Mouse (Mus musculus): ENCODE measurements around the gene Atp8b5. TPM values are rescaled to one million over a fixed set of nuclear protein-coding genes. Genes with fewer than 3 reads are reported as not detected.

Gene Atp8b5
- polyA plus RNA-seq, 1 experiment from 2014 or later = 0.43 TPM

- peak overlapping the region; percentile 90 for H3K27ac ChIP-seq (ENCODE audit: low read depth, low read length)
These were observed 128.2 kb downstream of the Atp8b5 start for GRCm38 (mm10) chr4:43395147-43395546.

DNA sequence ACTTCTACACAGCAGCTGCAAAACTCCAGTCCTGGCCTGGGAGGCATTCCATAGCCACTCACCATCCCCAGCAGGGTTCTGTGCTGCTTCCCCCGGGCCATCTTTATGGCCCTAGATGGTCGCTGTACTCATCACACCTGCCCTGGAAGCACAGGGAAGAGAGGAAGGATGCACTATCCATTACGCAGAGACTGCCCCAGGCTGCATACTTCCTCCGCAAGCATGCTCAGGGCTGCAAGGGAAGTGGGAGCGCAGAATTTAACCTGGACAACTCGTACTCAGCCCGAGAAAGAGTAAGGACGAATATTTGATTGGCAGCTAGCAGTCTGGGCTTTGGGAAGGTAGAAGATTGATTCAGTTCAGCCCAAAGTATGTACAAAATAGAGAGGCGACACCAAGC lies 128.9 kb downstream of the Atp8b5 start:
- Histone ChIP-seq H3K9ac (ENCODE audit: low read depth, low read length) (no peak overlapping the region), H3K27me3 (ENCODE audit: control insufficient read depth, insufficient read depth, low read length) (no peaks in the 10 kb centered on the region), H3K4me1 (ENCODE audit: control insufficient read depth, insufficient read depth, low read length) (peaks cover 39% of the 10 kb centered on the region), H3K9me3 (ENCODE audit: control insufficient read depth, low read length) (no peaks in the 10 kb centered on the region), H3K27ac (ENCODE audit: low read depth, low read length) (no peak overlapping the region), H3K36me3 (ENCODE audit: control insufficient read depth, insufficient read depth, low read length) (no peaks in the 10 kb centered on the region), H3K4me2 (replicated peaks; ENCODE audit: low read depth, low read length) (no peak overlapping the region), H3K4me3 (ENCODE audit: low read length) (no peak overlapping the region)
- ATAC-seq (ENCODE audit: low FRiP score, low TSS enrichment) = no peak
- WGBS = 70% methylated on average over 9 of the region's 9 CpGs

More at GRCm38 (mm10) chr4:43395147-43395546, 128.2 kb downstream of the Atp8b5 start:
- ATAC-seq (ENCODE audit: low FRiP score, low TSS enrichment) = no peak
- Histone ChIP-seq H3K9ac (ENCODE audit: low read depth, low read length) (peak overlapping the region; percentile 23; the same call in 1 of the 2 replicates), H3K4me1 (ENCODE audit: control insufficient read depth, insufficient read depth, low read length) (peaks cover 32% of the 10 kb centered on the region), H3K9me3 (ENCODE audit: control insufficient read depth, low read length) (no peaks in the 10 kb centered on the region), H3K4me3 (ENCODE audit: low read length) (no peak overlapping the region), H3K27me3 (ENCODE audit: control insufficient read depth, insufficient read depth, low read length) (no peaks in the 10 kb centered on the region), H3K36me3 (ENCODE audit: control insufficient read depth, insufficient read depth, low read length) (no peaks in the 10 kb centered on the region), H3K4me2 (replicated peaks; ENCODE audit: low read depth, low read length) (peak overlapping the region; percentile 19; the same call in 1 of the 2 replicates)
- WGBS = 81% methylated on average over 5 of the region's 5 CpGs

- no peak overlapping the region for H3K9ac ChIP-seq (ENCODE audit: low read depth, low read length)
- H3K4me1 ChIP-seq (ENCODE audit: control insufficient read depth, insufficient read depth, low read length) = peaks cover 44% of the 10 kb centered on the region
- no peak for ATAC-seq (ENCODE audit: low FRiP score, low TSS enrichment)
- H3K9me3 ChIP-seq (ENCODE audit: control insufficient read depth, low read length) = no peaks in the 10 kb centered on the region
- no peaks in the 10 kb centered on the region for H3K27me3 ChIP-seq (ENCODE audit: control insufficient read depth, insufficient read depth, low read length)
- H3K4me3 ChIP-seq (ENCODE audit: low read length) = no peak overlapping the region
- no peak overlapping the region for H3K27ac ChIP-seq (ENCODE audit: low read depth, low read length)
- no peak overlapping the region for H3K4me2 ChIP-seq (replicated peaks; ENCODE audit: low read depth, low read length)
- WGBS = 86% methylated on average over 5 of the region's 5 CpGs
- H3K36me3 ChIP-seq (ENCODE audit: control insufficient read depth, insufficient read depth, low read length) = no peaks in the 10 kb centered on the region
These were observed 129.4 kb downstream of the Atp8b5 start for GRCm38 (mm10) chr4:43396381-43396780.

GRCm38 (mm10) chr4:43398014-43398413 lies 131.1 kb downstream of the Atp8b5 start:
- WGBS = 68% methylated on average over 4 of the region's 4 CpGs
- Histone ChIP-seq H3K27ac (ENCODE audit: low read depth, low read length) (no peak overlapping the region), H3K4me3 (ENCODE audit: low read length) (no peak overlapping the region), H3K4me2 (replicated peaks; ENCODE audit: low read depth, low read length) (no peak overlapping the region), H3K27me3 (ENCODE audit: control insufficient read depth, insufficient read depth, low read length) (no peaks in the 10 kb centered on the region), H3K9ac (ENCODE audit: low read depth, low read length) (no peak overlapping the region), H3K9me3 (ENCODE audit: control insufficient read depth, low read length) (no peaks in the 10 kb centered on the region), H3K36me3 (ENCODE audit: control insufficient read depth, insufficient read depth, low read length) (no peaks in the 10 kb centered on the region), H3K4me1 (ENCODE audit: control insufficient read depth, insufficient read depth, low read length) (peaks cover 48% of the 10 kb centered on the region)
- ATAC-seq (ENCODE audit: low FRiP score, low TSS enrichment) = no peak

- Histone ChIP-seq H3K9me3 (ENCODE audit: control insufficient read depth, low read length) (no peaks in the 10 kb centered on the region), H3K27me3 (ENCODE audit: control insufficient read depth, insufficient read depth, low read length) (no peaks in the 10 kb centered on the region), H3K4me2 (replicated peaks; ENCODE audit: low read depth, low read length) (no peak overlapping the region), H3K4me1 (ENCODE audit: control insufficient read depth, insufficient read depth, low read length) (peaks cover 46% of the 10 kb centered on the region), H3K4me3 (ENCODE audit: low read length) (no peak overlapping the region), H3K9ac (ENCODE audit: low read depth, low read length) (no peak overlapping the region; the same call in 1 of the 2 replicates), H3K27ac (ENCODE audit: low read depth, low read length) (peak overlapping the region; percentile 33; the same call in 1 of the 2 replicates), H3K36me3 (ENCODE audit: control insufficient read depth, insufficient read depth, low read length) (no peaks in the 10 kb centered on the region)
- WGBS = 53% methylated on average over 17 of the region's 17 CpGs
- no peak for ATAC-seq (ENCODE audit: low FRiP score, low TSS enrichment)
These were observed 131.9 kb downstream of the Atp8b5 start for GRCm38 (mm10) chr4:43398829-43399331.

DNA sequence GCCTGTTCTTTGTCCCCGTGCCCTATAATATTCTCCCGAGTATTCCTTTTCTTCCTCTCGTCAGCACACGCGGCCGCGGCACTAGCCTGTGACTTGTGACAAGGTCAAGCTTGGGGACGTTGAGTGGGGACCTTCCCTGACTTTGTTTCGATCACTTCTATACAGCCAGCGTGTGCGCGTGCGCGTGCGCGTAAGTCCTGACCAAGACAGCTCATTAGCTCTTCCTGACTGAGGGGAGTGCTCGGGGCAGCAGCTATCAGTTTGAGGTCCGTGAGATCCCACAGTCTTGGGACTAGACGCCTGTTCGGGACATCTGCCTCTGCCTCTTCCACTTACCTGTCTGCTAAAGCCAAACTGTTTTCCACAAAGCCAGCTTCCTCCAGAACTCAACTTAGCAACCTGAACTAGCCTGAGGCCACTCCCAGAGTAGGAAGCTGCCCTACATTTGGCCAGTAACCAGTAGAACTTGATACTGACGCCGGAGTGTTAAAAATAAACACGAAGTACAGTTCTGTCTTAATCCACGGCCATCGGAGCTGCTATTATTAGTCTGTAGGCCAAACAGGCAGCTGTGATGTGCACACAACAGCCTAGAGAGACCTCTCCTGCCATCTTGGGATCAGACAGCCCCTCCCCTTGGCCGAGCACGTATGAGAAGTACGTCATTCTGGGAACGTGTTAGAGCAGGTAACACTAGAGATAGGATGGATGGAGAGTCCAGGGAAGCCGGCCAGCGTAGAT lies 132.6 kb downstream of the Atp8b5 start:
- no peaks in the 10 kb centered on the region for H3K36me3 ChIP-seq (ENCODE audit: control insufficient read depth, insufficient read depth, low read length)
- no peak overlapping the region for H3K4me3 ChIP-seq (ENCODE audit: low read length)
- peaks cover 40% of the 10 kb centered on the region for H3K4me1 ChIP-seq (ENCODE audit: control insufficient read depth, insufficient read depth, low read length)
- peak overlapping the region; percentile 33 for H3K27ac ChIP-seq (ENCODE audit: low read depth, low read length)
- H3K9me3 ChIP-seq (ENCODE audit: control insufficient read depth, low read length) = no peaks in the 10 kb centered on the region
- 74% methylated on average over 31 of the region's 31 CpGs for WGBS
- H3K9ac ChIP-seq (ENCODE audit: low read depth, low read length) = no peak overlapping the region
- ATAC-seq (ENCODE audit: low FRiP score, low TSS enrichment) = no peak
- no peaks in the 10 kb centered on the region for H3K27me3 ChIP-seq (ENCODE audit: control insufficient read depth, insufficient read depth, low read length)
- H3K4me2 ChIP-seq (replicated peaks; ENCODE audit: low read depth, low read length) = no peak overlapping the region

GRCm38 (mm10) chr4:43400976-43401375 lies 134.0 kb downstream of the Atp8b5 start:
- Histone ChIP-seq H3K9ac (ENCODE audit: low read depth, low read length) (no peak overlapping the region), H3K4me3 (ENCODE audit: low read length) (no peak overlapping the region), H3K9me3 (ENCODE audit: control insufficient read depth, low read length) (no peaks in the 10 kb centered on the region), H3K36me3 (ENCODE audit: control insufficient read depth, insufficient read depth, low read length) (no peaks in the 10 kb centered on the region), H3K27me3 (ENCODE audit: control insufficient read depth, insufficient read depth, low read length) (no peaks in the 10 kb centered on the region), H3K4me1 (ENCODE audit: control insufficient read depth, insufficient read depth, low read length) (peaks cover 41% of the 10 kb centered on the region), H3K4me2 (replicated peaks; ENCODE audit: low read depth, low read length) (peak overlapping the region; percentile 24), H3K27ac (ENCODE audit: low read depth, low read length) (peak overlapping the region; percentile 33; the same call in 1 of the 2 replicates)
- peak; percentile 82 for ATAC-seq (ENCODE audit: low FRiP score, low TSS enrichment)
- WGBS = 18% methylated on average over 10 of the region's 10 CpGs

DNA sequence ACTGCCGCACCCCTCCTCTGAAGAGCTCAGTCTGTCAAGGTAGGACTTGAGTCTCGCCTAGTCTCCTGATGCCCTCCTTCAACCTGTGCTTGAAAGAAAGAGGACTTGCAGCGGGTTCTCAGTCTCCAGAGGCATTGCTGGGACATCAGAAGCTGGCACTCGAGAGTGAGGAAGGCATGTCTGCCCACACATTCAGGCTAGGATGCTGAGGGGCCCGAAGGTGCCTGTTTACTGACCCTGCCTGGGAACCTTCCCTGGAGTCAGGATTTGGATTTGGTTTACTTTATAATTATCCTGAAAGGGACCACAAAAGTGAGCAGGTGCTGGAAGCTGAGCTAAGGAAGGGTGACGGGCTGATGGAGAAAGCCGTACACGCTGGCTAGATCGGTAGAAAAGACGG lies 134.5 kb downstream of the Atp8b5 start:
- 82% methylated on average over 10 of the region's 10 CpGs for WGBS
- Histone ChIP-seq H3K27me3 (ENCODE audit: control insufficient read depth, insufficient read depth, low read length) (no peaks in the 10 kb centered on the region), H3K9me3 (ENCODE audit: control insufficient read depth, low read length) (no peaks in the 10 kb centered on the region), H3K4me3 (ENCODE audit: low read length) (no peak overlapping the region), H3K36me3 (ENCODE audit: control insufficient read depth, insufficient read depth, low read length) (no peaks in the 10 kb centered on the region), H3K4me1 (ENCODE audit: control insufficient read depth, insufficient read depth, low read length) (peaks cover 43% of the 10 kb centered on the region), H3K4me2 (replicated peaks; ENCODE audit: low read depth, low read length) (peak overlapping the region; percentile 24), H3K27ac (ENCODE audit: low read depth, low read length) (peak overlapping the region; percentile 32; the same call in 1 of the 2 replicates), H3K9ac (ENCODE audit: low read depth, low read length) (no peak overlapping the region)
- no peak for ATAC-seq (ENCODE audit: low FRiP score, low TSS enrichment)

DNA sequence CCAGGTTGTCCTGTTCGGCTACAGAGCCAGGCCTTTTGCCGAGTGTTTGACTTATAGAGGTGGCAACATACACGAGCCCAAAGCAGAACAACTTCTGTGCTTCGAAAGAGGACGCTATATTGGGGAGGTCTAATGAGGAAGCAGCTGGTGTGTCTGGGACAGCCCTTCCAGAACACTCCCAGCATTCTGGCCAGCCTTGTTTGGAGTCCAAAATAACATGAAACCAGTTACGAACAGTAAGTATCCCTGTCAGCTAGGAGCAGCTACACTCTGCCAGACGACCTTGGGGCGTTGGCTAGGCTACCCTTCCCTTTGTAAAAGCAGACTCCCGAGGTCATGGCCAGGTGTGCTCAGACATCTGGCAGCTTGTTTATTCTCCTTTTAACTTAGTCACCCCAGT lies 135.3 kb downstream of the Atp8b5 start:
- H3K27ac ChIP-seq (ENCODE audit: low read depth, low read length) = no peak overlapping the region
- 63% methylated on average over 9 of the region's 9 CpGs for WGBS
- no peak overlapping the region for H3K4me2 ChIP-seq (replicated peaks; ENCODE audit: low read depth, low read length)
- H3K9ac ChIP-seq (ENCODE audit: low read depth, low read length) = no peak overlapping the region
- H3K27me3 ChIP-seq (ENCODE audit: control insufficient read depth, insufficient read depth, low read length) = no peaks in the 10 kb centered on the region
- H3K4me1 ChIP-seq (ENCODE audit: control insufficient read depth, insufficient read depth, low read length) = peaks cover 43% of the 10 kb centered on the region
- H3K9me3 ChIP-seq (ENCODE audit: control insufficient read depth, low read length) = no peaks in the 10 kb centered on the region
- no peak overlapping the region for H3K4me3 ChIP-seq (ENCODE audit: low read length)
- H3K36me3 ChIP-seq (ENCODE audit: control insufficient read depth, insufficient read depth, low read length) = no peaks in the 10 kb centered on the region
- ATAC-seq (ENCODE audit: low FRiP score, low TSS enrichment) = no peak

All from kidney, embryonic 14.5 days (tissue).